Mouse (Mus musculus): ENCODE measurements at regions not wholly inside any gene's neighbourhood (a gene's known extent, or its start where the extent isn't known, plus 50 kb on each side); places are given as distances from the start of the nearest gene placed in this dataset.

DNA sequence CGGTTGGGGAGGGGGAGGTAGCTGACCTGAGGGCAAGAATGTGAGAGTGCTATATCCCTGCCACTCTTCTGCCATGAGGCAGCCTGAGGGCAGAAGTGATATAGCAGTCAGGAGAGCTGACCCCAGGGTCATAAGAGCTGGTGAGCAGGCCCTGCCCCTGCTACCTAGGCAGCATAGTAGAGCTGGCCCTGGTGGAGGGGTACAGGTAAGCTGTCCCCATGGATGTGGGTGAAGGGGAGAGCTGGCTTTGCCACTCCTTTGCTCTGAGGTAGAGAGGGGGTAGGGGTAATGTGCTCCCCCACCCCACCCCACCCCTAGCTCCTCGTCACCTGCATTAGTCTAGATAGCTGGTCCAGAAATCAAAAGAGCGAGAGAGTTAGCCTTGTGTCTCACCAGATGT lies 61.3 kb upstream of the Gm3839 start:
- Histone ChIP-seq H3K27ac (no peak overlapping the region), H3K4me3 (no peak overlapping the region)
- no peak for TF ChIP-seq CTCF (IDR thresholded peaks at IDR 0.05)
- no peak for DNase-seq (ENCODE audit: extremely low spot score in 1 of 2, low spot score in 2 of 2)
- intact Hi-C loops (cut with DNase I), result no loop called here

DNA sequence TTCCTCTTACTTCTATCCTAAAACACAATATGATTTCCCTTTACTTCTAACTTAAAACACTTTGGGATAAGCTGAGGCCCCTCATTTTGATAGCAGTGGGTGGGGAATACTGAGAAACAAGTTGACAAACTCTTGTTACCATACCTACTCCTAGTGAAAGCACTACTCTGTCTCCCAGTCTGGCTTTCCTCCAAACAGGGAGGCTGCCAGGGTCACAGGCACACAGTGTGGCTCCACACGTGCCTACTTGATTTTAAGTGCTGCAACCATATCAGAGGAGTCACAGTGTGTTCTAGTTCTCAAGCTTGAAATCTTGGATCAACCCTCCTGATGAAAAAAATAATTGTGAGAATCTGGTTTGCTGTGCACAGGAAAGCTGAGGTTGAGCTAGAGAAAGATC lies 65.8 kb upstream of the Gm3839 start:
- TF ChIP-seq CTCF (IDR thresholded peaks at IDR 0.05), result no peak
- Histone ChIP-seq H3K4me3 (no peak overlapping the region), H3K27ac (no peak overlapping the region)
- no peak for DNase-seq (ENCODE audit: extremely low spot score in 1 of 2, low spot score in 2 of 2)
- intact Hi-C loops (cut with DNase I), result no loop called here

DNA sequence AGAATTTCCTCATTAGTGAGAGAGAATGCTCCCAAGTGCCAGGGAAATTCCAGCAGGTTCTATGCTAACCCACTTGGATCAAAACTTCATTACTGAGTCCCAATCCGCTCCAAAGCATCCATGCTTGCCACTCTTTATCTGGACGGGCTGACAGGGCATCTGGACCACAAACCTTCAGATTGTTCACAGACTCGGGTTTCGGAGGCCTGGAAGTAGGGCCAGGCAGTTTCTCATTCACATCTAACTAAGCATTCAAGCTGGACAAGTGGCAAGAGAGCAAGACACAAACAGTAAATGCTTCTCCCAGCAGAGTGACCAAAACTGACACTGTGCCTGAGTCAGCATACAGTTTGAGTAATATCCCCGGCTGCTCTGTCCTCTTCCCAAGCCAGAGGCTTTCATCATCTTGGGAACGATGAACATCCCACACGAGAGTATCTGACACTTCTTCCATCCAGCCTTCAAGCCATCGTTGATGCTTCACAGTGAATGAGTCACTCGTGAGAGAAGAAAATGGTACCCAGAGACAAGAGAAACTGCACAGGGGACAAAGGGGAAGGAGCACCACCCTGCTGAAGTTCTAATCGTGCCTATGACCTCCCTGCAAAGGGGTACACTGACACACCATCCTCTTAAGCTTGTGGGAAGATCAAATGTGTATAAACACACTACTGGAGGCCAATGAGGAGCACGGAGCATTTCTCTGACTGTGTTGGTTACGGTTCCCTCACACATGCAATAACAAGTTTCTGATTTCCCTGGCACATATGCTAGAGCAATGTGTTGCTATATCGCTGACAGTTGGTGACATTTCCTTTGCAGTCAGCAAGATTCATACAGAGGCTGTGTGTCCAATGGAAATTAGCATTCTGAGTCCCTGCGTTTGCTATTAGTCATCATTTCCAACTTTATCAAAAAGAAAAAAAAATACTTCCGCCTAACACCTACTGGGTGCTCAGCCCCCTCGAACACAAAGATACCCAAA lies 72.0 kb upstream of the Gm3839 start:
- intact Hi-C loops (cut with DNase I), result no loop called here
- Histone ChIP-seq H3K27ac (no peak overlapping the region), H3K4me3 (no peak overlapping the region)
- TF ChIP-seq CTCF (IDR thresholded peaks at IDR 0.05), result no peak
- peak; percentile 13 to 16 for DNase-seq (ENCODE audit: extremely low spot score in 1 of 2, low spot score in 2 of 2)

DNA sequence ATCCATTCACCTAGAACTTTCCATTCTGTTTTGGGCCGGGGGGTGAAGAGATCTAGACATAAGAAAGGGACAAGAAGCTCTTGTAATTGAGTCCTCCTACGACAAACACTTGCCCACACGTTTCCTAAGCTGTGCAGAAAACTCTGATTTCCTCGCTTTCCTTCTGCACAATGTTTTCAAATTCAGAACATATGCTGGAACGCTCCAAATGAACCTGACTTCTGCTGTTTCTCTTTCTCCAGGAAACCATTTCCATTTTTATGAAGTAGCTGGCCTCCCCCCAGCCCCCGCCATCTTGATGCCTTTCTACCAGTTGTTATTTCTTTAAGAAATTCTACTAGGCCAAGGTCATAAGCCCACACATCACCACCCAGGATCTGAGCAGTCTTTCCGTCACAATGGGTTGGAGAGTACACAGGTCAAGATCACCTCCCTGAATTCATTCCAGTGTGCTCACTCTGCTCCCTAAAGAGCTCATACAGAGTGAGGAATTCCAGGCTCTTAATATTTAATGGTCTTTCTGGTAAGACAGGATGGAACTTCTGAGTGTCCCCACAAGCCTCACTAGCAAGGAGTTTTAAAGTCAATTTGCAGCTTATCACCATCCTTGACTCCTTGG lies 78.7 kb upstream of the Gm3839 start:
- H3K4me3 ChIP-seq, result no peak overlapping the region
- H3K27ac ChIP-seq, result no peak overlapping the region
- DNase-seq (ENCODE audit: extremely low spot score in 1 of 2, low spot score in 2 of 2), result peak; percentile 10 to 12
- TF ChIP-seq CTCF (IDR thresholded peaks at IDR 0.05), result no peak
- intact Hi-C loops (cut with DNase I), result loop anchor here (5.0 kb wide), 1 partner anchor 117 kb away; the partner anchor contains the start of gene Ptprg

DNA sequence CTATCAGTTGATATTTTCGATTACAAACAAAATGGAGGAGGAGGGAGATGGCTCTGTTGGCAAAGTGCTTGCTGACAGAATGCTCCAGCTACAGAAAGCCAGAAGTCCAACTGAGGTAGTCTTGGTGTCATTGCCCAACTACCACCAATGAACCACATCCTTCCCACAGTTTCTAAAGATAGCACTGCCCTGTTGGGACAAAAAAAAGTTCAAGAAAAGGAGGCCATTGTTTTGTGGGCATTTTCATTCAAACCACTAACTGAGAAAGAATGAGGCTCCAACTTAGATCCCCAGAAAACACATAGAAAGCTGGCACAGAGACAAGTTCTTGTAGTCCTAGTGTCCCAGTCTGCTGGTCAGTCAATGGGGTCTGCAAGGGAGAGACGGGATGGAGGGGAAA lies 82.1 kb upstream of the Gm3839 start:
- no peak overlapping the region for H3K4me3 ChIP-seq
- no peak overlapping the region for H3K27ac ChIP-seq
- no peak for DNase-seq (ENCODE audit: extremely low spot score in 1 of 2, low spot score in 2 of 2)
- no peak for TF ChIP-seq CTCF (IDR thresholded peaks at IDR 0.05)
- intact Hi-C loops (cut with DNase I), result loop anchor here (5.0 kb wide), 1 partner anchor 114 kb away; the partner anchor contains the start of gene Ptprg

DNA sequence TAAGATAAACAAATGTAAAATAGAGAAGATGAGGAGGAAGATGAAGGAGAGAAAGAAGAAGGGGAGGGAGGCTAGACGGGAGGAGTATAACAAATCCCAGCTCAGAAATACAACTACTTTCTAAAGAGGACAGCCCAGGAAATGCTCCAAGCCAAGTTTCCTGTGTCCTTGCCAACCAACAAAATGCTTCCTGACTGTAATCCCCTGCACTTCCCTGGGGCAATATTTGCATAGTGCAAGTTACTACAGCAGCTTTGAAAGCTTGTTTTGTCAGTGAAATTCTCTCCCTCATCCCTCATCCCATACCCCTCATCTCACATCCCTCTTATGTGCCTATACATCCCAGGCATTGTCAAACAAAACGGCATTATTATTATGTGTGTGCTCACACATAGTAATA lies 83.7 kb upstream of the Gm3839 start:
- TF ChIP-seq CTCF (IDR thresholded peaks at IDR 0.05), result no peak
- no peak for DNase-seq (ENCODE audit: extremely low spot score in 1 of 2, low spot score in 2 of 2)
- intact Hi-C loops (cut with DNase I), result no loop called here
- Histone ChIP-seq H3K27ac (no peak overlapping the region), H3K4me3 (no peak overlapping the region)

DNA sequence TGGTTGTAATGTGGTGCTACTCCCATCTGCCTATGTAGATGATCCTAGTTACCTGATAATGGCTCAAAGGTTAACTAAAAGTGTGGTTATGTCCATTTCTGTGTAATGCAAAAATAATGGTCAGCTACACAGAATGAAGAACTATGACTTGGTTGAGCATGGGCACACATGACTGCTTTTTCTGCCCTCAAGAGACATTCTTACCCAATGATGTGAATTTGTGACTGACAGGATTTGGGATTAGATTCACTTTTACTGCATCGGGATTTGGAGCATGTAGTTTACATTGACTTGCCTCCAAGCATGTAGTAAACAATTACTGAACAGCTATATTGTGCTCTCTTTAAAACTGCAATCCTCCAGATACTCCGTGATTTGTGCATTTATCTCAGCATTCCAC lies 93.4 kb upstream of the Gm3839 start:
- TF ChIP-seq CTCF (IDR thresholded peaks at IDR 0.05), result no peak
- intact Hi-C loops (cut with DNase I), result no loop called here
- Histone ChIP-seq H3K4me3 (no peak overlapping the region), H3K27ac (no peak overlapping the region)
- DNase-seq (ENCODE audit: extremely low spot score in 1 of 2, low spot score in 2 of 2), result no peak

DNA sequence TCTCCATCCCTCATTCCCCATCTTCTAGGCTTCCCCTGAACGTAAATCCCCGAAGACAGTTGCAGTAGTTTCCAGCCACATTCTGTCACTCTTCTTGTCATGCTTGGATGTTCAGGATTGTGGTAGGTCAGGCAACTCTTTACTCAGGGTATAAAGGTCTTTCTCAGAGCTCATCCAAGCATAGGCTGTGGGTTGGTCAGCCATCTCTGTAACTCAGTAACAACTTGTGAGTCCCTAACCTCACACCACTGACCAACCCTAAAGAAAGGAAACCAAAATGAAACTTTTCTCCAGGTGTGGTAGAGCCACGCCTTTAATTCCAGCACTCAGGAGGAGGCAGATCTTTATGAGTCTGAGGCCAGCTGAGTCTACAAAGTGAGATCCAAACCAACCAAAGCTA lies 75.6 kb upstream of the Ptprg start:
- Histone ChIP-seq H3K4me3 (no peak overlapping the region), H3K27ac (no peak overlapping the region)
- TF ChIP-seq CTCF (IDR thresholded peaks at IDR 0.05), result no peak
- intact Hi-C loops (cut with DNase I), result no loop called here
- DNase-seq (ENCODE audit: extremely low spot score in 1 of 2, low spot score in 2 of 2), result no peak

DNA sequence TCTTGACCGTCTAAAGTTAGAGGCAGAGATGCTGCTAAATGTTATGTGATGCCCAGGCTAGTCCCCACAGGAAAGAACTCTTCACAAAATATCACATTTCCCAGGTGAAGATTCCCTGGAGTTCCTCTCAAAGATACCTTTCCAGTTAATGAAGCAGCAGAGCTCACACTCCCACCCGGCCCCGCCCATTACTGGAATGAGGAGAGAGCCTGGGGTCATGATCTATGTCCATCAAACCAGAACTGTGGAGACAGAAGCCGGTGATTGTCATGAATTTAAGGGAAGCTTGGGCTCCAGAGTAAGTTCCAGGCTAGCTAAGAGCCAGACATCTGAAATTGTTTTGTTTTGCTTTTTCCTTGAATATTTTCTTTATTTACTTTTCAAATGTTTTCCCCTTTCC lies 71.2 kb upstream of the Ptprg start:
- DNase-seq (ENCODE audit: extremely low spot score in 1 of 2, low spot score in 2 of 2), result no peak
- Histone ChIP-seq H3K27ac (no peak overlapping the region), H3K4me3 (no peak overlapping the region)
- intact Hi-C loops (cut with DNase I), result no loop called here
- no peak for TF ChIP-seq CTCF (IDR thresholded peaks at IDR 0.05)

DNA sequence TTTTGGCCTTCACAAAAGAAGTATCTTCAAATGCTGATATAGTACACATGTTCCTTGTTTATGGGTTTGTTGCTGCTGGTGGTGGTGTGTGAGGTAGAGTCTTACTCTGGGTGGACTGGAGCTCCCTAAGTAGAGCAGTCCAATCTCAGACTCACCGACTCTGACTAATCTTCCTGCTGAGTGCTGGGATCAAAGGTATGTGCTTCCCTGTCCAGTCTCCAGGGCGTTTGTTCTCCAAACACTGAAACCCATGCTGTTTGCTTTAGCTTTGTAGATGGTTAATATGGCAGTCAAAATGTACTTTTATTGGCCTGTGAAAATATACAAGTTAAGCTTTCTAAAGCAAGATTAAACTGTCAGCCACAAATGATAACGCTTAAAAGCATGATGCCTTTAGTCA lies 67.0 kb upstream of the Ptprg start:
- H3K4me3 ChIP-seq, result no peak overlapping the region
- intact Hi-C loops (cut with DNase I), result no loop called here
- H3K27ac ChIP-seq, result no peak overlapping the region
- no peak for TF ChIP-seq CTCF (IDR thresholded peaks at IDR 0.05)
- no peak for DNase-seq (ENCODE audit: extremely low spot score in 1 of 2, low spot score in 2 of 2)

DNA sequence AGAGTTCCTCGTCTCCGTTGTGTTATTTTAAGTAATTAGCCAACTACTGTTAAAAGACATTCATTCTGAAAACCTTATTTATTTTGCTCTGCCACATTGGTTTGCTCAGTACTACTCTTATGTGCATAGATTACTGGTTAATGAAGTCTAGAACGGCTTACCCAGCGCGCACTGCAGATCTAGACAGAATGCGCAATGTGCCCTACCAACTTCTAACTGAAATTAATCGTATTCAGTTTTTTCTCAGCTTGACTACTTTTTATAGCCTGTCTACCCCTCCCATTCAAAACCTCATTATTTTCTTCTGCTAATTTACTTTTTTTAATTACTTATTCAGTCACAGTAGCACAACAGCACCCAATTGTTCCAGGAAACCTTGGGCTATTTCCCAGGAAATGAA lies 51.6 kb upstream of the Ptprg start:
- no peak for TF ChIP-seq CTCF (IDR thresholded peaks at IDR 0.05)
- no peak for DNase-seq (ENCODE audit: extremely low spot score in 1 of 2, low spot score in 2 of 2)
- no peak overlapping the region for H3K4me3 ChIP-seq
- intact Hi-C loops (cut with DNase I), result loop anchor here (10.0 kb wide), 1 partner anchor 63 kb away; no protein-coding TSS in a partner anchor
- H3K27ac ChIP-seq, result no peak overlapping the region

DNA sequence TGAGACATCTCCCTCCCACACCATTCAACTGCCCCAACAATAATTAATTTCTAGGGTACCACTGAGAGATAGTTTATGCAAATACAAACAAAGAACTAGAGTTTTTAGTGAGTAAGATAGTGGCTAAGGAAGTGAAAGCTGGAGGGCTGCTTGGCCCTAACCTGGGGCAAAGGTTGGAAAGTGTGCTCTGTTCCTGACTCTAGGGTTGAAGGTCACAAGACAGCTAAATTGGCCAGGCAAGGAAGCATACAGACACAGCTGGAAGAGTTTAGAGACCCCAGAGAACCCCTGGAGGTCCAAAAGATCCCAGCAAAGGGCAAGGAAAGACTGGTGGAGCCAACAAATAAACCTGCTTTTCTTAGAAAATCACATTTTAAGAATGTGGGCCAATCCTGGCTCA lies 50.2 kb upstream of the Ptprg start:
- Histone ChIP-seq H3K4me3 (no peak overlapping the region), H3K27ac (no peak overlapping the region)
- intact Hi-C loops (cut with DNase I), result loop anchor here (10.0 kb wide), 1 partner anchor 62 kb away; no protein-coding TSS in a partner anchor
- no peak for TF ChIP-seq CTCF (IDR thresholded peaks at IDR 0.05)
- no peak for DNase-seq (ENCODE audit: extremely low spot score in 1 of 2, low spot score in 2 of 2)

Data from left cerebral cortex, adult 2 months (tissue).